Mouse (Mus musculus) Patski (cell line): ENCODE measurements around the gene Pth1r. TPM values are rescaled to one million over a fixed set of nuclear protein-coding genes. Genes with fewer than 3 reads are reported as not detected.

Experiments used
- ATAC-seq: fragments of 100-300 bp; one replicate; pipeline ENCODE4 v1.8.0; 2021
- CTCF ChIA-PET: fragments of 350-600 bp; sonication (Branson Sonifier 250); formaldehyde crosslinking; loops from one replicate; lab custom pipeline; 2022; ENCODE audit warnings: inconsistent platforms; lab: Charles Lee
- POLR2A ChIA-PET: fragments of 350-600 bp; sonication (Branson Sonifier 250); formaldehyde crosslinking; loops from one replicate; lab custom pipeline; 2022; ENCODE audit warnings: antibody characterized with exemption, inconsistent platforms; lab: Charles Lee
- DNase-seq: peaks from one replicate; pipeline ENCODE4 v3.0.0-alpha.2; 2011; ENCODE audit warnings: low read depth, low spot score
- H3K27me3 ChIP-seq: fragments of 371-371 bp; one replicate; pipeline ENCODE4 v1.5.1; 2021
- CTCF ChIP-seq: fragments of 100-300 bp; IDR thresholded peaks from one replicate; pipeline ENCODE4 v1.5.1; 2021
- in situ Hi-C: fragments of 300-500 bp; cut with MboI; formaldehyde crosslinking; loops from 3 replicates; pipeline ENCODE4 v1.11.1; 2018; ENCODE audit warnings: low pct_unique_long_range_greater_than_20kb, mixed read lengths
- polyA plus RNA-seq: library from polyadenylated mRNA; unstranded; gene quantifications from one replicate; pipeline ENCODE4 v1.2.3, GENCODE M21; 2021

Pth1r gene
- 9.9 TPM for polyA plus RNA-seq

DNA sequence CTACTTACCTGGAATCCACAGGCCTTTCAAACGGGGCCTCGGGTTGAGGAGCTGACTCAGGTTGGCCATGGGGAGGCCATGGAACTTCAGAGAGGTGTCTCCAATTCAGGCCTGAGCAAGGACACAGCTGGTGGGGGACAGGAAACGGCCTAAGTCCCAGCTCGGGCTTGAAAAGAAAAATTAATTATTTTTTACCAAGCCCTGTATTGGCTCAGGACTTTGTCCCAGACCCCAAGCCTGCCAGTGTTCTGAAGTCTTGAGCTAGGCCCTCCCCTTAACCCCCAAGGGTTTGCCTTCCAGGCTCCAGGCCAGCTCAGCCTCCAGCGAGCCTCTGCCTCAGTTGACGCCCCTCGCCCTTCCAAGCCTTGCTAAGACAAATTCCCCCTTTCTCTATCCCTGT is at the start of gene Pth1r:
Gene Pth1r, minus strand, starts transcription at position 185 of the 400 bp plus-strand sequence.
- no peak for ATAC-seq
- no peak for DNase-seq

DNA sequence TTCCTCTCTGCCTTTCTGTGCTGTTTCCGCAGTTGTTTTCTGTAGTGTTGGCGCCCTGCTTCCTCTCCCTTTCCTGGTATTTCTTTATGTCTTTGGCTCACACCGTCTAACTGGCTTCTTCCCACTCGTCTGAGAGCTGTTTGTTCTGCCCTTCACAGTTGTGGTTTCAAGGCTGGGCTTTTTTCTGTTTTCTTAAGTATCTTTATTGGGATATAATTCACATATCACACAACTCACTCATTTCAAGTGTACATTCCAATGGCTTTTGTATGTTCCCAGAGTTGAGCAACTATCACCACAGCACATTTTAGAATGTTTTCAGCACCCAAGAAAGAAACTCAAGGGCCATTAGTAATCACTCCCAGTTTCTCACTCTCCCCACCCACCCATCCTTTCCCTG is 43.5 kb upstream of the Pth1r start:
- in situ Hi-C loops: no loop called here
- DNase-seq (no peak), ATAC-seq (peak; percentile 54)
- no peak for TF ChIP-seq CTCF
- ChIA-PET POLR2A (no interaction called here), CTCF (no interaction called here)
- no peaks in the 10 kb centered on the region for H3K27me3 ChIP-seq

More for the DNA sequence above, at the start of gene Pth1r:
- no peaks in the 10 kb centered on the region for H3K27me3 ChIP-seq
- no peak for TF ChIP-seq CTCF
- ChIA-PET POLR2A (no interaction called here), CTCF (interaction anchor here (1.3 to 2.7 kb wide), 3 partner anchors 13 to 34 kb away, joined by 3 to 10 read pairs (median 3); no protein-coding TSS in a partner anchor)
- in situ Hi-C loops: no loop called here

DNA sequence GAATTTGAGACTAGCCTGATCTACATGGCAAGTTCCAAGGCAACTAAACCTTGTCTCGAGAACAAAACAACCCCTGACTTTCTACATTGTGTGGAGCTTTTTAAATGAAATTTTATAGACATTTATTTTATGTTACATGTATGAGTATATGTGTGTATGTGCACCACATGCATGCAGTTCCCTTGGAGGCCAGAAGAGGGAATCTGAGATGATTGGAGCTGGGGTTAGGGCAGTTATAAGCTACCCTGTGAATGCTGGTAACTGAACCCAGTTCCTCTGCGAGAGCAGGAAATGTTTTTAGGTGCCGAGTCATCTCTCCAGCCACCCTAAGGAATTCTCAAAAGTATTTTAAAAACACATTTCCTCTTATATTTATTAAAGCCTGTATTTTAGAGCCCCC is 41.2 kb upstream of the Pth1r start:
- ChIA-PET CTCF (no interaction called here), POLR2A (no interaction called here)
- no peak for DNase-seq
- in situ Hi-C loops: no loop called here
- TF ChIP-seq CTCF: no peak
- ATAC-seq: no peak
- no peaks in the 10 kb centered on the region for H3K27me3 ChIP-seq

DNA sequence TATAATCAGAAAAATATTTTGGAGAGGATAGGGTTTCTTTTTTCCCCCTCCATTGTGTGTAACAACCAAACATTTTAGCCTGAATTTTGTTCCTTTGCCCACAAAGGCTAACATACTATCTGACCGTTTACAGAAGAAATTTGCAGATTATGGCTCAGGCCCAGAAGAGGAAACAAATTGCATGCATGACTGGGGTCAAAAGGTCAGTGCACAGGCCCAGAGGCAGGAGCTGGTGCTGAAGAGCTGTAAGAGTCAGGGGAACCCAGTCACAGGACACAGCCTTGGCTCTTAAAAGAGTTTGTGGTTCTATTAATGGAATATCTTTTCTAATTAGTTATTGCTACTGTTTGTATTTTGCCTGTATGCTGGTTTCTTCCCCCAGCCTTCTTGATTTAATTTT is 36.7 kb upstream of the Pth1r start:
- DNase-seq (no peak), ATAC-seq (no peak)
- CTCF ChIA-PET: interaction anchor here (0.8 to 0.9 kb wide), 2 partner anchors 88 to 90 kb away, joined by 3 read pairs; no protein-coding TSS in a partner anchor
- no peaks in the 10 kb centered on the region for H3K27me3 ChIP-seq
- in situ Hi-C loops: loop anchor here (5.0 kb wide), 1 partner anchor 84 kb away; no protein-coding TSS in a partner anchor
- POLR2A ChIA-PET: interaction anchor here (0.7 kb wide), 1 partner anchor 74 kb away, joined by 11 read pairs; the partner anchor contains the start of gene Prss50
- no peak for TF ChIP-seq CTCF

DNA sequence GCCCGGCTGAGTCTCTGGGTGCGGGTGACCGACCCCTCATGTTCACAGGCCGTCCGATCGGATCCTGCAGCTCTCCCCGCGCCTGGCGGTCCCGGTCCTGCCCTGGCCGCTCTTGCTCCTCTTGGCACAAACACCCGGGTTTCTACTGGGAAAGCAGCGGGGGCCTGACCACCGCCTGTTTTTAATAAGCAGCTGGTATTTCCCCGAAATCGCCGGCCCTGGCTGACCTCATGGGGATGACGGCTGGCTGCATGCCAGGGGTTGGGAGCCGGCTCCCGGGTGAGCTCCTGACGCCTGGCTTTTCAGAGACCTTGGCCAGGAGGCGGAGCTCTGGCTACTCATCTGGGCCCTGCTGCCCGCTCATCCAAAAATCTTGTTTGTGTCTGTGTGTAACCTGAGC is 34.8 kb upstream of the Pth1r start:
- H3K27me3 ChIP-seq: no peaks in the 10 kb centered on the region
- ChIA-PET CTCF (interaction anchor here (0.6 to 4.4 kb wide), 45 partner anchors 12 to 372 kb away, joined by 3 to 57 read pairs (median 4); partner anchors contain the start of genes Als2cl, Myl3, Ngp and Prss42), POLR2A (interaction anchor here (0.8 to 1.2 kb wide), 3 partner anchors 92 to 376 kb away, joined by 3 to 4 read pairs (median 3); partner anchors contain the start of genes Als2cl and Tmie)
- no peak for TF ChIP-seq CTCF
- DNase-seq (peak; percentile 95), ATAC-seq (peak; percentile 76)
- in situ Hi-C loops: loop anchor here (5.0 kb wide), 1 partner anchor 86 kb away; no protein-coding TSS in a partner anchor

DNA sequence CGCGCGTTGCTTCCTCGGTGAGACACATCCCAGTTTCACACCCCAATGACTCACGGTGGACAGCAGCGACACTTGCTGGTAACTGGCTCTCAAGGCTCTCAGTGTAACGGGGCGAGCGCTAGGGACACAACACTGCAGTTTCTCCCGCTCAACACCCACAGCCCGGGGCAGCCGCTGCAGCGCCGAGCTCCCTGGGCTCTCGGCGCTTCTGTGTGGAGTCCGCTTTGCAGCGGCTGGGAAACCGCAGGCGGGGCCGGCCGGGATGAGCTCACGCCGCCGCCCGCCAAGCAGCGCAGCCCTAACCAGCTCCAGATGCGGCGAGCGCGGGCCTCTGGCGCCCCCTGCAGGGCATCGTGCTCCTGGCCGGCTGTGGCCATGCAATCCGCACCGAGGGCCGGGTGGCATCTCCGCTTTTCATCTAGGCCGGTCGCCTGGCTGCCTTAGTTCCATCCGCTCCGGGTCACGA is 34.3 kb upstream of the Pth1r start:
- in situ Hi-C loops: loop anchor here (5.0 kb wide), 1 partner anchor 86 kb away; no protein-coding TSS in a partner anchor
- no peaks in the 10 kb centered on the region for H3K27me3 ChIP-seq
- POLR2A ChIA-PET: interaction anchor here (0.8 to 1.2 kb wide), 3 partner anchors 93 to 375 kb away, joined by 3 to 4 read pairs (median 3); partner anchors contain the start of genes Als2cl and Tmie
- ATAC-seq (peak; percentile 94), DNase-seq (peak; percentile 71)
- CTCF ChIA-PET: interaction anchor here (0.6 to 4.4 kb wide), 48 partner anchors 11 to 372 kb away, joined by 3 to 57 read pairs (median 4); partner anchors contain the start of genes Als2cl, Myl3, Ngp and Prss42
- no peak for TF ChIP-seq CTCF

DNA sequence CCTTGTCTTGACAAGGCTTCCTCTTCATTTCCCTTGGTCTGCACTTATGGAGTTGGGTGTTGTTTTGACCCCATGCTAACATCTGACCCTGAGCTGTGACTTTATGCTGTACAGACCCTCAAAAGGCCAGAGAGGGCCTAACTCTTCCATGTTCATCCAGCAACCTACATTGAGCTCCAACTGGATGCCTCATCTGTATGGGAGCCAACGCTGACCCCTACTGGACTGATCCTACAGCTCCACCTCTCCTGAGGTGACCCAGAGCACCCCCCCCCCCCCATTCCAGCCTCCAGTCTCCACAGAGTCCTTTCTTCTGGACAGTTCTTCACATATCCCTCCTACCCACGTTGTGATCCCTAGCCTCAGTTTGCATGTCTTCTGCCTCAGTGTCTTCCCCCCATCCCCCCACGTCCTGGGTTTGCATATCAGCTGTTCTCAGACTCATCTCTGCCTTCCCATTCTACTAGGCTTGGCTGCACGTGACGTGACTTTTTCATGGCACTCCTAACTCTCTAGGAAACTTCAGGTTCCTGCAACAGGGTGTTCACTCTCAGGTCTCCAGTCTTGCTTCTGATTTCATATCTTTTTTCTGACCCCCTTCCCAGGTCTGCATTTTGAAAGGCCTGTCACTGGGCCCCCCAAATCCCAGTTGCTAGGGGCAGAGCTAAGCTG is 32.4 kb upstream of the Pth1r start:
- in situ Hi-C loops: loop anchor here (10.0 kb wide), 1 partner anchor 335 kb away; no protein-coding TSS in a partner anchor
- no peak for ATAC-seq
- TF ChIP-seq CTCF: no peak
- ChIA-PET POLR2A (interaction anchor here (1.2 kb wide), 1 partner anchor 64 kb away, joined by 3 read pairs; no protein-coding TSS in a partner anchor), CTCF (interaction anchor here (1.0 to 4.4 kb wide), 14 partner anchors 10 to 368 kb away, joined by 3 to 57 read pairs (median 6); no protein-coding TSS in a partner anchor)
- DNase-seq: no peak
- no peaks in the 10 kb centered on the region for H3K27me3 ChIP-seq

DNA sequence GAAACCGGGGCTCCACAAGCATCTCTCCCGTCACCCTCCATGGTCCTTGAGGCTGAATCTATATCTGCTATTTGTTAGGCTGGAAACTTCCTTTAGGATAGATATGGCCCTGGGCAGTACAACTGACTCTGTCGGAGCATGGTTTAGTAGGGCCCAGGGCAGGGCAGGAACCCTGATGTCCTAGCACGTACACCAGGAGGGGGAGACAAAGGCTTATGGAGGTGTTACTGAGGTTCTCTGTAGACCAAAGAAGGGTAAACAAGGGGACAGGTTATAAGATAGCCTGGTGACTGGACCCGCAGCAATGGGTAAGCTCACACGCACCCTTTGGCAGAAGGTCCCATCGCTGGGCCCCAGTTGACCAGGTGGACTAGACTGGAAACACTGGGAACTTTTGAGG is 31.6 kb upstream of the Pth1r start:
- TF ChIP-seq CTCF: no peak
- POLR2A ChIA-PET: no interaction called here
- H3K27me3 ChIP-seq: no peaks in the 10 kb centered on the region
- no peak for DNase-seq
- no peak for ATAC-seq
- in situ Hi-C loops: loop anchor here (10.0 kb wide), 1 partner anchor 334 kb away; no protein-coding TSS in a partner anchor
- CTCF ChIA-PET: interaction anchor here (1.0 to 4.4 kb wide), 13 partner anchors 9 to 367 kb away, joined by 3 to 57 read pairs (median 6); no protein-coding TSS in a partner anchor

DNA sequence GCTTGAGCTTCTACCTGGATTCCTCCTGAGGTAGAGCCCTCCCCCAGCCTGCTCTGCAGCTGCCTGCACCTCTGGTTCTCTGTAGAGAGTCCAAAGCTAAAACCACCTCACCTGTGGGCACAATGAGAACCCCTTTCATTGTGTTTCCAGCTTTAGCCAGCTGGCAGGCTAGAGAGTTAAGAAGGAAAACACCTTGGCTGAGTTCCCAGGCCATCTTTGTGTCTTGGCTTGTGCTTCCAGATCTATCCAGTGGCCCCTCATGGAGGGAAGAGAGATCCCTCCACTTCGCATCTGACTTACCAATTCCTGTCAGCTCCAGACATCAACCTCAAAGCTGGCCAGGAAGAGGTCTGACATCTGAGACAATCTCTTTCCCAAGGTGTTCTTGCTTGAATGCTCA is 31.2 kb upstream of the Pth1r start:
- no peak for DNase-seq
- ChIA-PET POLR2A (no interaction called here), CTCF (interaction anchor here (1.2 to 4.4 kb wide), 6 partner anchors 9 to 367 kb away, joined by 3 to 57 read pairs (median 17); no protein-coding TSS in a partner anchor)
- no peaks in the 10 kb centered on the region for H3K27me3 ChIP-seq
- no peak for ATAC-seq
- no peak for TF ChIP-seq CTCF
- in situ Hi-C loops: loop anchor here (10.0 kb wide), 1 partner anchor 333 kb away; no protein-coding TSS in a partner anchor
